Mouse (Mus musculus) MEL-GATA-1-ER (cell line): ENCODE results near the gene Cd247.

Source experiments
- DNase-seq: peaks from one replicate; pipeline ENCODE4 v3.0.0-alpha.2; 2012; ENCODE audit warnings: low read depth; ENCODE audit errors: extremely low read depth

Gene Cd247

DNA sequence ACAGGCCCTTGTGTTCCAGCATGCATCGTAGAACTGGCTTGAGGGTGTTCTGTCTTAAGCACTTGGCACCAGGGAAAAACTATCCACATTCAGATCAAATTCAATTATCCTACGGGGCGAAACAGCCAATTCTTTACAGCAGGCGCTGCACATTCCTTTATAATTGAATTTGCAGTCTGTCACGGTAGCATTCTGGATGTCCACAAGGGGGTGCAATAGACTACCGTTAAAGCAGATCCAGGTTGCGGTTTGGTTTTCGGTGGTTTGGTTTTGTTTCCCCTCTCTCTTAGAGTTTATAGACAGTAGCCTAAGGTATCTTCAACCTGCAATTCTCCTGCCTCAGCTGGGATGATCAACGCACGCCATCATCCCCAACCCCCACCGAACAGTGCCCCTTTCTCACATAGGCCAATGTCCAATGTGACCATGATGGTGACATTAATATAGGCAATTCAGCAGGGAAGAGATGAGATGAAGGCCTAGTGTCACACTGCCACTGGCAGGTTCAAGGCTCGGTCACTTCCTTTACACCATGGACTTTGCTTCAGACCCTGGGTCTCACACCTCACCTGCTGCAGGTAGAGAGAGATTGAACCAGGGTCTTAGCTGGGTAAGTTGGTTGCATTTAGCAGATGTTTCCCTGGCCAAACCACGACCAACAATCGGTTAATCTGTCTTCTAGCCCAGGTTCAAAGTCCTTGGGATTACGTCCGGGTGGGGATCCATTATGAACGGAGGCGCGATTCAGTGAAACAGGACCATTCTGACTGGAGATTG is 12.8 kb upstream of the Cd247 start:
- peak; percentile 59 for DNase-seq

DNA sequence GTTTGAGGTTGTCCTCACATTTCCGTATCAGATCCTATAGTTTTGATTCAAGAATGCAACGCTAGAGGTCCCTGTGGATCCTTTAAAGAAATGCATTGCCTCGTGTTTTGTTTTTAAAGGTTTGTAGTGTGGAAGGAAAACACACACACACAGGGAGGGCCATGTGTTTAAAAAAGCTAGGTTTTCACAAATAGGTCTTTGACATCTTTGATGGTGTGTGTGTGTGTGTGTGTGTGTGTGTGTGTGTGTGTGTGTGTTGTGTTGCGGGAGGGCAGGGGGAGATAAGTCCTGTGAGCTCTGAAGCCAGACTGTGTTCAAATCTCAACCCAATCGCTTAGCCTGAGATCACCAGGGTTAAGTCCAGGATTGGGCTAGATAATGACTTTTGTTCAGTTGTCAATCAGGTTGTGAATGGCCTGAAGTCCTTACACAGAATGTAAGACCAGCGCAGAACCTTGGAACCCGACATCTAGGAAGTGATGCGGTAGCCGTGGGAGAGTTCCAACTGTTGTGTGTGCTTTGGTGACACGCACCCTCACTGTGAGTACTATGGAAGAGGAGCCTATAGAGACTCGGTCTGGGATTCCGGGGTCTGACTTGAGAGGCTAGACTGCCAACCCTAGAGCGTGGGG is 8.4 kb upstream of the Cd247 start:
- DNase-seq = peak; percentile 54

DNA sequence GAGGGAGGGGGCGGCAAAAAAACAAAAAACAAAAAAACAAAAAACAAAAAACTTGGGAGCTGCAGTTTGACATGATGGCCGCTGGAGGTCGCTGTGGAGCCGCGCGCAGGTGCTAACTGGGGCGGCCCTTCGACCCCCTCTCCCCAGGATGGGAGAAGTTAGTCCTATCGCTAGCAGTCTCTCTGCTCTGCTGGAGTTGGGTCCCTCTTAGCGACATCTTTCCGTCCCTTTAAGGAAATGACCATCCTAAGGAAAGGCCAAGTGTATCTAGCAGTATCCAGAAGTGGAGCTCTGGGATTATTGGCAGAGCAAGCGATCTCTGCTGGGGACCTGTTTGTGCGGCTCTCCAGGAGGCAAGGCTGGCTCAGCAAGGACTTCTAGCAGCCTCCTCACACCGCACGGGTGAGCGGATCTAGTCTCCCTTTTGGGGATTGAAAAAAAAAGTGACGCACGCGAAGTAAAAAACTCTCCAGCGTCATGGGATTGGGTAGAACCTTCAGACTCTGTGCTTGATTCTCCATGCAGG is 7.8 kb upstream of the Cd247 start:
- peak; percentile 48 for DNase-seq

DNA sequence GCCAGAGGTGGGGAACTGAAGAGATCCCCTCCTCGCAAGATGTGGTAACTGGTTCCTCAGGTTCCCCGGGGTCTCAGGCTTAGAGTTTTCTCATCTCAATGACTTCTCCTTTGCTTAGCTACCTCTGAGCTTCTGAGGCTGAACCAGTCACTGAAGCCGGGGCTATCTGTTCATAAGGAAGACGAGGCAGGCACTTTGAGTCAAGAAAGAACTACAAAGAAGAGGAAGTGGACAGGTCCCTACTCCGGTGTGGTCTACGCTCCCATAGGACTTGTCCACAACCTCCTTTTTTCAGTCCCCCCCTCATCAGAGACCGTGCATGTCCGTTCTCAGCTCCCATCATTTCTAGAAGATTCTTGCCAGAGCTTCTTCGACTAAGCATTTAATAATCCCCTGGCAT is 7.1 kb upstream of the Cd247 start:
- DNase-seq = peak; percentile 73

DNA sequence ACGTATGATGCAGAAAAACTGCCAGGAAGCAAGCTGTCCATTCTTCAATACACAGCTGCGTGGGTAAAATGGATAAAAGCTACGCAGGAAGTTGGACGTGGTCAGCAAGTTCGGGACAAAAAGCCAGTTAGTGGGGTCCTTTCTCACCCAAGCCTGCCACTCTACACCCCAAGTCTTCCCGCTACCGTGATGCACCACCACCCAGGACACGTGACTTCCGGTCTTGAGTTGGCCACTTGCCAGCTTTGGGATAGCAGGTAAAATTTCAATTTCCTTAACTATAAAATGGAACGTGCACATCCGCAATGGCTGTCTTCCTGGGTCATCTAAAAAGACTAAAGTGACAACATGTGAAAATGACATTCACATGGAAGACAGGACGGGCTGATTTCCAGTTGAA is 6.6 kb upstream of the Cd247 start:
- no peak for DNase-seq

DNA sequence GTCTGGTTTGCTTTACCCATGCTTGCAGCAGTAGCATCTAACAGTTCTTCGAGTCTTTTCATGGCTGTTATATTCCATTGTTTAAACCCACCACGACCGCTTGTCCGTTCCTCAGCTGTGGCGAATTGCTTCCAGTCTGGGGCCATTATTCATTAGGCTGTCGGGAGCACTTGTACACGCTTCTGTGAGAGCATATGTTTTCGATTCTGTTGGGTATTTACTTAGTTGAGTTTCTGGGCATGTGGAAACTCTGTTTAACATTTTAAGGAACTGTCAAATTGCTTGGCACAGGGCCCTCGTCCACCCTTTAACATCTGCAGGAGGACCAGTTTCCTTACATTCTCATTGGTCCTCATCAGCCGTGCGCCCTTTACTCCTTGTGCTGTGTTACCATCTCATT is 2.2 kb upstream of the Cd247 start:
- no peak for DNase-seq

DNA sequence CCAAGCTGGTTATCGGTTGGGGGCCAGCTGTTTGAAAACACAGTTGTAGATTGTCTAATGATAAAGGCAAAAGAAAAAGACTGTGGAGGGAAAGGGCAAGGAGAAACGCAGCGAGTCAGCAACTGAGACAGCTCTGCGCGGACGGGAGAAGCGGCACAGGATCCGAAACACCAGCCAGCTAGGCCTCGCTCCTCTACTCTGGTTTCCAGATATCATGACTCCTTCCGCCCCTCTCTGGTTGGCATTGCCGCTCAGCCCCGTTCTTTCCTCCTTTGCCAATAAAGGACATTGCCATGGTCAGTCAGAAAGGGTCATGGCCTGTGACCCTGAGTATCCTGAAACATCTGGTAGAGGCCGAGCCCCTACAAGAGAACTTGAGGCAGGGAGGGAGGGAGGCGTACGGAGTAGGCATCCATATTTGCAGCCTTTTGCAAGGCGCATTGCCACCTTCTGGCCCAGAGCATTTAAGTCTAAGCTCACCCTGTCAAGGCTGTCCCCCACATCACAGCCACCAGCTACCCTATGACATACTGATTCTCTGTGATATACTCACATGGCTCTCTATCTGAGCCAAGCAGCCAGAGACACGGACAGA is 682 bp downstream of the Cd247 start:
- DNase-seq = no peak

DNA sequence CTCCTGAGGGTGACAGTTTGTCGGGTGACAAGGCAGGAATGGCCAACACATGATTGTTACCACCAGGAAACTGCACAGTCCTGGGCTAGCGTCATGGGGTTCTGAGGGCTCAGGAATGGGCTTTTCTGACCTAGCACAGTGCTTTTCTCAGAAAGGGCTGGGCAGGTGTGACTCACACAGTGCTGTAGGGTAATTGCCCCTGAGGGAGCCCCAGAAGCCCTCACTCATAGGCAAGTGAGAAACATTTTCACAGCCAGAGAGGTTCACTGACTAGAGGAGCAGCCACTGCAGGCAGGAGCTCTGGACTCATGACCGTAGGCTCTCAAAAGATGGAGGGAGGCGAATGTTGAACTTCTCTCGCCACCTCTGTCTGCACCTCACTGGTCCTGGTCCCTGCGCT is 1.5 kb downstream of the Cd247 start:
- DNase-seq = no peak

DNA sequence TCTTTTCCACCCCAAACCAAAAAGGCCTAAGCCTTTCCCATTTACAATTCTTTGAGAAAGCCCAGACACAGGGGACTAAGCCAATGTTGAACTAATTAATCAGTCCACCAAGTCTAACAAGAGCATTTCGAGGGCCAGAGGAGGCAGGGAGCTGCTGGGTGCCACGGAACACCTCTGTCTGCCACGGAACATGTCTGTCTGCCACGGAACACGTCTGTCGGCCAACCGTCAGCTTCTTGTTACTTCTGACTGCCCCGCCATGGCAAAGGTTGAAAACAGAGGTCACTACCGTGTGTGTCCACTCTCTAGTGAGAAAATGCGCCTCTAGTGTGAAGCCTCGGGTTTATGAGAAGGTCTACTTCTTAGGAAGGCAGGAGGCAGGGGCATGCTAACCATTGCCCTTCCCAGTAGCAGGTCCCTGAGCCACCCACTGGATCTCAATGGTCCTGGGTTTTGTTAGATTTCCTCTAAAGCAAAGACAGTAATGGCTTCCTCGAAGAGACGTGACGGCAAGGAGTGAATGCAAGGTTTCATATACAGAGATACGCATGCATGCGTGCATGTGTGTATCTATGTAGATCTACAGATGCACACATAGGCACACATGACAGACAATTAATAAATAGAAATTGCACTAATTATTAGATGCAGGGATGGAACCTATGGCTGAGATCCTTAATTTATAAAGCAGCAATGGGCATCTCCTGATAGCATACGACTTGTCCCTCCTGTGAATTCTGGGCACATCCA is 2.2 kb downstream of the Cd247 start:
- DNase-seq = no peak

DNA sequence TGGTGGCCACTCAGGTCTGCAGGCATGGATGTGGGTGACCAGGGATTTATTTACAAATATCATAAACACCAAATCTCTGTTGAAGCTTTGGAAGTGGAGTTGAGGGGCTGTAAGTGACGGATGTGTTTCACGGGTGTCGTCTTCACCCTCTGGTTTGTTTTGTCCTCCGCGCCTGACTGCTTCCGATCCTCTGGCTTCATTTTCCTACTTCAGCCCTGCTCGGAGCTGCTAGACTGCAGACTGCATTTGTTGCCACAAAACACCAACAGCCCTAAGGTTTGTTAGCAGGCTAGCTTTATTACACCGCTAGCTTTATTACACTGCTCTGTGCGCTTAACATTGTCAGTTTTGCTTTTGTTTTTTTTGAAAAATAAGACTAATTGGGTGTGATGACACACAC is 2.9 kb downstream of the Cd247 start:
- DNase-seq = no peak

DNA sequence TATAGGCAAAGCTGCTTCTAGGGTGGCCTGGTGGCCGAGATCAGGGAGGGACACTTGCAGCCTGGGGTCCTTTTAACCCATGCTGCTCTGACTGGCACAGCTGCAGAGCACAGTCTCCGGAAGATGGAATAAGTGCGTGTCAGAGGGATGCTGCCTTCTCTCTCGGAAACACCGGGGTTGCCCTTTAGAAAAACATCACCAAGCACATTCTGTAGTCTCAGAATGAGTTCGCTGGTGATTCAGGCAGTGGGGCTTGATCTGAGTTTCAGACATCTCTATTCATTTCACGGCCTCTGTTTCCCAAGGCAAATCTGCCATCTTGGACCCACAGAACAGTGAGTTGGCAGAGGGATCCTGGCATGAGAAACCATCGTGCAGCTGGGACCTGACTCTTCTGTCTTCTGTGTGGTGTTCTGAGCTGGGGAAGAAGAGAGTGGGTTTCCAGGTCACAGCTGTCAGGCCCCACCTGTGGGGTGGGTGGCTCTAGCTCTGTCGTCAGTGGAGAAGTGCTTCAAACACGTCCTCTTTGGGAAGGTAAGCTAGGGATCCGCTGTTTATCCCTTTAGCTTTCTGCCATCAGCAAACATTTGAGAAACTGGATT is 13.3 kb downstream of the Cd247 start:
- DNase-seq = no peak

DNA sequence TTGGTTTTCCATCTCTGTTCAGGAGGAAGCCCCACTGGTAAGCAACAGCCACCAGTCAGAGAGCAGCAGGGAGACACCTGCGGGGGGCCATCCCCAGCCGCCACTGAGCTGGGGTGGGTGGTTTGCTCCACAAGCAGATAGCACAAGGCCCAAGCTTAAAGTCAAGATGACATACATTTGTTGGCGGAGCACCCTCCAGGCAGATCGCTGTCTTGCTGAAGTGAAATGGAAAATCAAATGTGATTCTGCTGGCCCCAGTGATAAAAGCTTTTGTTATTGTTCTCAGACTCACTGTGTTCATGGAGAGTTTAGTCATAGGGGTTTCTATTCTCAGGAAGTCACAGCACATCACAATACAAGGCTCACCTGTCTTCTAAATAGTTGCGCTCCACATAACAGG is 14.6 kb downstream of the Cd247 start:
- DNase-seq = no peak

DNA sequence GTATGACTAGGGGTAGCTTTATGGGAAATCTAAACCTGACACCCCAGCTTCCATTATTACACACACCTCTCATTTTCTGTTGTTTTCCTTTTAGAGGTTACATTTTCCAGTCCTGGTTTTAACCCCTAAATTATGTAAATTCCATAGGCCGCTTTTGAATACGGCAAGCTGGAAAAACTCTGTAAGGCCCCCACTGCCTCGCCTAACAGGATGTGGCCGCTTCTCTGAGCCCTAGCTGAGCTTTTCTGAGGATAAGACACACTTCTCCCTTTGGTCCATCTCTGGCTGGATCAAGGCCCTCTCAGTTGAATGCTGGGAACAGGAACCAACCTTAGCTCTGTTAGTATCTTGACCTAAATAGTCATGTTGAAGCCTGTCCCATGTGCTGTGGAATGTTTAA is 15.7 kb downstream of the Cd247 start:
- DNase-seq = no peak

DNA sequence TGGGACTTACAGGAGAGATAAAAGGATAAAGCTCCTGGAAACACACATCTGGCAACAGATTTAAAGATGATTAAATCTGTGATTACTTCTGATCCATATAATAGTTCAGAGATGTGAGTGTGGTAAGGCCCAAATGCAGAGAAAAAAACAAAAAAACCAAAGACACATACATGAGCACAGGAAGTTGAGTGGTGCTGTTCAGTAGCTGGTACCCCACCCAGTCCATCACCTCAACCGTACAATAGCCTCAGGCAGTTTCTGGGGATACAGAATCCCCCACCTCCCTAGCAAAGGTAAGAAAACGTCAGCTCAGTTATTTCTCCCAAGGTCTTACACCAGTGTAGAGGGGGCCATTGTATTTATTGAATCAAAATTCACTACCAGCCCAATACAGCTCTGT is 22.2 kb downstream of the Cd247 start:
- DNase-seq = no peak

DNA sequence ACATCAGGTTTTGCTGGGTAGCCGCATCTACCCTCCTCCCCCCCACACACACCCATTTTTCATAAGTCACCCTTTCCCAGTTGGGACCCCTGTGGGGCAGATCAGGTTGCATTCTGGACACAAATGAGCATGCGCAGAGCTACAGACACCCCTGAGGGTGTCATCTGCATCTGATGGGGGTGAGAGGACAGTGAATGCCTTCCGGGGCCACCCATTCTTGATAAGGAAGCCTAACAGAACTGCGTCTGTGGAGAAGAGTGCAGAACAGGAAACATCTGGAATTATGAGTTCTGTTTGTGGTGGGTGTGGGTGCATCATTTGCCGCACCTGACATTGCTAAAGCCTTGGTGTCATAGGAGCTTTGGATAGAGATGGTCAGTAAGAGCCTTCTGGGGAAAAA is 22.7 kb downstream of the Cd247 start:
- DNase-seq = peak; percentile 65

DNA sequence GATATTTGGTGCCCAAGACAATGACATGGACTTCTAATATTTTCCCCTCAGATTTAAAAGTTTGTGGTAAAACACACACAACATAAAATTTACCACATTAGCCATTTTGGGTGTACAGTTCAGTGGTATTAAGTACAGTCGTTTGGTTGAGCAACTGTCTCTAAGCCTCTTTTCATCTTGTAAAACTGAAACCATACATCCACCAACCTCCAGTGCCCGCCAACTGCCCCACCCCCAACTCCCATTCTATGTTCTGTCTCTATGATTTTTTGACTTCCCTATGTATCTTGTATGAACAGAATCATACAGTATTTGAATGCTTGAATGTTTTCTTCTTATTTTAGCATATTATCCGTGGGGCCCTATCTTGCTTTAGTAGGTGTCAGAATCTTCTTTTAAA is 24.3 kb downstream of the Cd247 start:
- no peak for DNase-seq

DNA sequence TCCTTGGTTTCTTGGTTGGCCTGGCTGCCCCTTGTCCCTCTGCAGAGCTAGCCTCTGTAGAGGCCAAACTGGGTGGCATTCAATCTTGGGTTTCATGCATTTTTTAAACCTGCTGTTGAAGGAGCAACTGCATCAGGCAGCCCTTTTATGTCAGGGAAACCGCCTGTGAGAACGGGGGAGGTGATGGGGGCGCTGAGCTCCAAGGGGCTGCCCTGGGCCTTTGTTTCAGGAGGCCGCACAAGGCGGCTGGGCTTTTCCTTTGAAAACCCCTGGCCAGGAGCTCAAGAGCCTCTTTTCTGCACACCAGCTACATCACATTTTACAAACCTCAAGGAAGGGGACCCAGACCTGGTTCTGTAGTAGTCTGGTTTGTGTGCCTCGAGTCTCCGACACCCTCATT is 25.6 kb downstream of the Cd247 start:
- DNase-seq = no peak

DNA sequence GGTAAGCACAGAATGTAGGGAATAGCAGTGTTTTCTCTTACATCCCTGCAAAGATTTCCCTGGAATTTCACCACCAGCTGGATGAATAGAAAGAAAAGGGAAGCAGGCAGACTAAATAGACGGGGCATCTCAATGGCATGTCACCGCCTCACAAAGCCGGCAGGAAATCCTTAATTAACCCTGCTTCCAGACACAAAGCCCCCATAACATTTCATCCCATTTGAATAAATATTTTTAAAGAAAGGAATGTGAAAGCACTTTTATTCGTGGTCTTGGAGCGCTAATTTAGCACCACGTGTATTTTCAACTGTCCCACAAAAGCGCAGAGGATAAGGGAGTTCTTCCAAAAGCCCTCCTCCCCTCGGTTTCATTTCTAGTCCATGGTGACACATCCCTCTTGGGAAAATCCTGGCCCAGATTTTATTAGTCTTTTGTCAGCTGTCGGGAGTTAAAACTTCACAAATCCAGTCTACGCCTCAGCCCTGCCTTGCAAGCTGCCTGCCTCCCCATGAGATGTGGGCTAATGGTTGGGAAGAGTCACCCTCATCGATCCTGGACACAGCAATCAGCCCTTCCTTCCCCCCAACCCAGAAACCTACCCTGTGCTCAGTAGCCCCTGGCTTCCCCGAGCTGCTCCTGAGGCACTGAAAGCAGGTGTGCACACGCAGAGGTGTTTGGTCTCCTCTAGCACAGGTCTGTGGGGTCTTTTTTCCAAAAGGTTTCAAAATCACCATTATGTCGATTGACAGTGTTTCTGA is 26.2 kb downstream of the Cd247 start:
- no peak for DNase-seq

DNA sequence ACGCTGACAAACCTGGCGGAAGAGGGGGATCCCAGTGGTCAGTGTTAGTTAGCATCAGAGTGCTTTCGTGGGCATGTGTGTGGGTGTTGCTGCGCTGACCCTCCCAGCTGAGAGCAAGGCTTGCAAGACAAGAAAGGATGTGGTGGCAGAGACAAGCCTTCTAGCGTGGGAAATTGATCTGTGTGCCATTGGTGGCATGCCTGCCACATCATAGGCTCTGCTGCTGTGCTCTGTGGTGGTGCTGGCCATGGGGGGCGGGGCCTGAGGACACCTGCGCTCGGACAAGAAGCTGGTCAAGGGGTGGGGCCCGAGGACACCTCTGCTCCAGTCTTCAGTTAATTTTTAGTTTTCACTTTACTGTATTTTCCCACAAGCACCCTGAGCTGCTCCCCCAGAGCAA is 27.9 kb downstream of the Cd247 start:
- DNase-seq = no peak

DNA sequence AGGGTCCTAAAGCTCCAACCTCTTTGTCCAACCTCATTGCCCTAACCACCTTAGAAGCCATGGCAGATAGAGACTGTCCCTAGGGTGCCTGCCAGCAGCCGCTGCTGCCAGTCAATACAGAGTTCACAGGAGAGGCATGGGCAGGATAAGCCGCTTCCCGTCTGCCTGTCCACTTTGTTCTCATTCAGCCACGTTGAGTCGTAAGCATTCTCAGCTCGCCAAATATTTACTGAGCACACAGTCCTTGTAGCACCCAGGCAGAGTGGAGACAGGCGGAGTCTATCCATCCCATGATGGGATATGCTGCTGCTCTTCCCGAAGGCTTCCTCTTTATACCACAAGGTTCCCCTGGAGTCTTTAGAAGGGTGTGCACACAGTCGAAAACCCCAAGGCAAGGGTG is 28.8 kb downstream of the Cd247 start:
- DNase-seq = no peak
